Mouse (Mus musculus): ENCODE measurements around the gene Mrpl47.

DNA sequence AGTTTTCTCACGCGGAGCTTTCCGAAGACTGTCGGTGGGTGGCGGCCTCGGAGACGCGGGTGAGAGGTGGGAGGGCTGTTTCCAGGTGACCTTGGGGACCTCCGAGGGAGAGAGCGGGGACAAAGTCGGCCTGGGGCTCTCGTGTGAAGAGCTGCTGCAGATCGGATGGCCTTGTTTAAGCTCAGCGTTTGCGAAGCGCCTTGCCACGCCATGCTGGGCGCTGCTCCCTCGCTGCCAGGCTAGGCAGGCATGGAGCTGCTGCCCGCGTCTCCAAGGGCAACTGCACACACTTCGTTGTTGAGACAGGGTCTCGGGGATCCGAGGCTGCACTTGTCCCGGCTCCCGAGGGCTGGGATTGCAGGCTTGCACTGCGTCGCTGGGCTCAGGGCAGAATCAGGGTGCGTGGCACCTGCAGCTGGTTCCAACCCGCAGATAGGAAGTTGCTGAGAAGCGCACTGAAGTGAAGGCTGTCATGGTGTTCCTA is at the start of gene Mrpl47:
- TF ChIP-seq CTCF (IDR thresholded peaks at IDR 0.05; ENCODE audit: control insufficient read depth, insufficient read depth, low read length): no peak
- no peak for TF ChIP-seq POLR2A (IDR thresholded peaks at IDR 0.05; ENCODE audit: borderline replicate concordance, control insufficient read depth, low read depth, low read length)

Data from bone marrow, adult 2 months (tissue).